Mouse (Mus musculus) forebrain, embryonic 12.5 days (tissue): ENCODE measurements around the gene Prpf4. TPM values are rescaled to one million over a fixed set of nuclear protein-coding genes. Genes with fewer than 3 reads are reported as not detected.

Source experiments
- ATAC-seq: fragments of 200-750 bp; cut with Nextera tagmentation; 2 replicates; pipeline ENCODE4 v1.8.0; 2017; ENCODE audit warnings: moderate TSS enrichment; ENCODE audit not compliant: low FRiP score
- H3K27ac ChIP-seq: fragments of 300-500 bp; sonication (generic); 2 replicates; pipeline ENCODE4 v1.5.1; 2016; ENCODE audit warnings: mild to moderate bottlenecking
- H3K27me3 ChIP-seq: fragments of 300-500 bp; sonication (generic); 2 replicates; pipeline ENCODE4 v1.6.1; 2016; ENCODE audit warnings: mild to moderate bottlenecking
- H3K36me3 ChIP-seq: fragments of 300-500 bp; sonication (generic); replicated peaks from 2 replicates; pipeline ENCODE4 v1.6.1; 2016; ENCODE audit warnings: mild to moderate bottlenecking
- H3K4me1 ChIP-seq: fragments of 300-500 bp; sonication (generic); 2 replicates; pipeline ENCODE4 v1.6.1; 2016
- H3K4me2 ChIP-seq: fragments of 300-500 bp; sonication (generic); 2 replicates; pipeline ENCODE4 v1.6.1; 2016; ENCODE audit warnings: mild to moderate bottlenecking, moderate library complexity
- H3K4me3 ChIP-seq: fragments of 300-500 bp; sonication (generic); replicated peaks from 2 replicates; pipeline ENCODE4 v1.5.1; 2016; ENCODE audit warnings: mild to moderate bottlenecking
- H3K9ac ChIP-seq: fragments of 300-500 bp; sonication (generic); 2 replicates; pipeline ENCODE4 v1.6.1; 2016; ENCODE audit warnings: mild to moderate bottlenecking
- H3K9me3 ChIP-seq: fragments of 300-500 bp; sonication (generic); 2 replicates; pipeline ENCODE4 v1.6.1; 2016
- WGBS: fragments of 180-500 bp; shearing (Covaris S2); methylation state at CpG from one replicate; pipeline ENCODE4 v1.1.7; 2016; 5-methylcytosine and 5-hydroxymethylcytosine counted together
- polyA plus RNA-seq: library from polyadenylated mRNA; unstranded; fragments of >200 nt; fragmentation: Nextera tagmentation; extraction: Ambion mirVana; gene quantifications from 2 replicates; pipeline ENCODE4 v1.2.1, GENCODE M21; 2016

Prpf4 gene
- polyA plus RNA-seq, 1 experiment from 2014 or later: 27.8 TPM

DNA sequence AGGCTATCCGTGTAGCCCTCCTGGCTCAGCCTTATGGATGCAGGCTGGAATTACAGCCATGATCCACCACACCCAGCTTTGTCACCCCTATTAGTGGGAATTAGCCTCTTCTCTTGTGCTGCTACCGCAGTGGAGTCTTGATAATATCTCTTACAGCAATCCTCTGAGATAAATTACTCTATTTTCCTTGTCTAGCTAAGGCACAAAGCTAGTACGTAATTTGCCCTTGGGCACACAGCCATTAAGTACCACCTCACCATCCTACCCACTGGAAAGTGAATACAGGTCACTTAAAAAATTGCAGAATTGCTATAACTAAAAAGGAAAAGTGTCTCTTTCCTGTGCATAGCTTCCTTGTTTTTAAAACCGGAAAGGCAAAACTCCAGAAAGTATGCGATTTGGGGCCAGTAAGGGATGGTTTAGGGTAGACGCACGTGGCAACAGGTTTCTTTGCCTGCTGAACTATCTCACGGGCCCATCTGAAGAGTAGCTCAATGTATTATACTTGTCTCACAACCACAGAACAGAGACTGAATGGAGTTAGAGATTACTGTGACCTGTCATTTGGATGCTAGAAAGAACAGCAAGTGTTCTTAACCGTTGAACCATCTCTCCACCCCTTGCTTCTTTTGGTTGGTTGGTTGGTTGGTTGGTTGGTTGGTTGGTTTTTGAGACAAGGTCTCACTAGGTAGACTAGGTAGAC lies 35.6 kb upstream of the Prpf4 start:
- no peak overlapping the region for H3K4me2 ChIP-seq
- 86% methylated on average over 9 of the region's 9 CpGs for WGBS
- 0 out of 2 replicates have a peak, but pooled peaks cover 4% of the 10 kb centered on the region for H3K36me3 ChIP-seq

DNA sequence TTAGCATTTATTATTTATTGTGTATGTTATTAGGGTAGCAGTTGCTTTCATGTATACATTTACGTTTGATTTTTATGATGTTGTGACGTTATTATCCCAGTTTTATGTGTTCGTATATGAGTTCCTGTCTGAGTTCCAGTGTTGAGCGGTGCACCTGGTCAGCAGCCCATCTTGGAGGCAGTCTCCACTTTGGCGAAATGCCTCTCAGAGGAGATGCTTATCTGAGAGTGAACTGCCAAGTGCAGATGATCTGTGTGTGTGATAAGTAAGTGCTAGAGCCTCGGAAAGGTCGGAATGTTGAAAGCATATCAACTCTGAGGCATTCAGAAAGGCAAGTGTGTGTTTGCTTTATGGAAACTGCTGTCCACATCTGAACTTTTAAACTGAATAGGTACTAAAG lies 34.9 kb upstream of the Prpf4 start:
- Histone ChIP-seq H3K4me3 (no peak overlapping the region), H3K4me2 (no peak overlapping the region), H3K9me3 (no peaks in the 10 kb centered on the region), H3K9ac (no peak overlapping the region), H3K36me3 (0 out of 2 replicates have a peak, but pooled peaks cover 4% of the 10 kb centered on the region), H3K27me3 (no peaks in the 10 kb centered on the region), H3K4me1 (peaks cover 3% of the 10 kb centered on the region), H3K27ac (no peak overlapping the region)
- WGBS: 91% methylated on average over 7 of the region's 7 CpGs
- ATAC-seq: no peak

More for the DNA sequence above, 35.6 kb upstream of the Prpf4 start:
- ATAC-seq: no peak
- Histone ChIP-seq H3K27me3 (no peaks in the 10 kb centered on the region), H3K9ac (no peak overlapping the region), H3K4me3 (no peak overlapping the region), H3K9me3 (no peaks in the 10 kb centered on the region), H3K27ac (no peak overlapping the region), H3K4me1 (no peaks in the 10 kb centered on the region; the same call in 1 of the 2 replicates)

DNA sequence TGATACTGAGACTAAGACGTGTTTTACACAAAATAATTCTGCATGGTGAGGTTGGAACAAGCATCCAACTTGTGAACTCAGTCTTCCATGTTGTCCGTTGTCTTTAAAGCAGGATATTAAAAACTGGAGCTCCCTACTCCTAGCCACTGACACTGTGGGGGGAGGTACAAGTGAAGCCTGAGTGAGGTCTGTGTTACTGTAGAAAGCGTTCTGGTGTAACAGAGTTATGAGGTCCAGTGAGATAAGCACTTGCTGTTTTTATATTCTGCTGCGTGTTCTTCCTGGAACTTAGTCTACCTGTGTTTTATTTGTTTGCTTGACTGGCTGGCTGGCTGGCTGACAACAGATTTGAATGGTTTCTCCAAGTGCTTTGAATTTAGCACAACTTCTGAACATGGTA lies 34.3 kb upstream of the Prpf4 start:
- H3K9ac ChIP-seq: no peak overlapping the region
- ATAC-seq: no peak
- H3K4me2 ChIP-seq: no peak overlapping the region
- H3K27ac ChIP-seq: no peak overlapping the region
- no peaks in the 10 kb centered on the region for H3K9me3 ChIP-seq
- 91% methylated on average over 4 of the region's 4 CpGs for WGBS
- peaks cover 10% of the 10 kb centered on the region for H3K4me1 ChIP-seq
- no peak overlapping the region for H3K4me3 ChIP-seq
- no peaks in the 10 kb centered on the region for H3K27me3 ChIP-seq
- 0 out of 2 replicates have a peak, but pooled peaks cover 4% of the 10 kb centered on the region for H3K36me3 ChIP-seq

DNA sequence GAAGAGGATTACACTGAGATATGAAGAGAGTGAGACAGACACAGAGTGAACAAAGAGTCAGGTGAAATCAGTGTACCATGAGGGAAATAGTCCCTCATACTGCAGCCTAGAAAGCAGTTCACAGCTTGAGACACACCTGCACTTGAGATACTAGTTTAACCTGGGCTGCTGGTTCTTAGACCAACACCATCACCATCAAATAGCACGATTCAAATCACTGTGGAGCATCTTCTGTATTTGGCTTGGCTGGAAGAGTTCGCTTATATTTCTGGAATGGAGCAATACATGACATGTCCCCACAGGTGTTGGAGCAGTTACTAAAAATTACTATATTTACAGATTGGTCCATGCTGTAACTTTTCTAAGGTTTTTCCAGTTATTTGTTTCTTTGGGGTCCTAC lies 32.5 kb upstream of the Prpf4 start:
- Histone ChIP-seq H3K9ac (no peak overlapping the region), H3K4me3 (no peak overlapping the region), H3K36me3 (no peaks in the 10 kb centered on the region), H3K27ac (no peak overlapping the region), H3K9me3 (no peaks in the 10 kb centered on the region), H3K27me3 (no peaks in the 10 kb centered on the region), H3K4me2 (no peak overlapping the region), H3K4me1 (peaks cover 10% of the 10 kb centered on the region)
- no peak for ATAC-seq
- 90% methylated on average over 2 of the region's 2 CpGs for WGBS

DNA sequence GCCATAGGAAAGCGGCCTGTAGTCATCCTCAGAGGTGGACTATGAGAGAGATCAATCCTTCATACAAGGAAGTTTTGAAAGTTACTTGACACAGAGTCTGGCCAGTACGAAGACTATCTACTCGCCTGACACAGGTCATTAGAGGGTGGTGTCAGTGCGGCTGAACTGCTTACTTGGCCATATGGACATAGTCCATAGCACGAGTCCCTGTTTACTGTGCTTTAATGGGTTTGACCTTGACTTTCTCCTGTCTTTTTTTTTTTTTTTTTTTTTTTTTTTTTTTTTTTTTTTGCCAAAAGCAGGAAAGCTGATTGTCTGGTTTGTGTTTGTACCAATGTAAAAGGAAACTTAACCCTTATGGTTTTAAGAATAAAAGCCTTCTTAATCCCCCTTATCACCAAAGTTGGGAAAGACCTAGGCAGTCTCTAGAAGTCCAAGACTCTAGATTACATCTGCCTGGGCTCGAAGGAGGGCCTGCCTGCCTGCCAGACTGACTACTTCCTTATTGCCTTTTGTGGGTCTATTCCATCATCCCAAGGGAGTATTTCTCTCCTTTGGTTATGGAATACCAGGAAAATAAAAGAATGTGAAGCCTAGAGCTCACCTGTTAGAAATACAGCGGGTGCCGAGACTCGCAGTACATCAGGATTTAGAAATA lies 28.7 kb upstream of the Prpf4 start:
- 95% methylated on average over 9 of the region's 9 CpGs for WGBS

DNA sequence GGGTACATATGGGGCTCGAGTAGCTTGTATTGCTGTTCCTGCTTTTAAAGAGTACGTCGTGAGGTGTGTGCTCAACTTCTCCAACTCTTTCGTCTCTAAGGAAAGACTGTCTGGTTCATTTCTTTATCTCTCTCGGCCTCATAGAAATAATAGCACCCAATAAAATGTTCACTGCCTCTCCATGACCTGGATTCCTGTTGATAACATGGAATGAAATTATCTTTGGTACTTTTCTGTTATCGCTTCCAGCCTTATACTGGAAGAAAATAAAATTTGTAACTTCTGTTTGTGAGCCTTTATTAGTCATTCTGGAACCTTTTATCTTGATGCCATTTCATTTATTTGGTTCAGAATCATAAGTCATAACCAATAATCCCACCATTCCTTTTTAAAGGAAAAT lies 25.4 kb upstream of the Prpf4 start:
- no peak overlapping the region for H3K4me3 ChIP-seq
- H3K4me1 ChIP-seq: peaks cover 10% of the 10 kb centered on the region; the same call in 1 of the 2 replicates
- H3K27ac ChIP-seq: no peak overlapping the region
- peaks cover 10% of the 10 kb centered on the region for H3K36me3 ChIP-seq
- ATAC-seq: no peak
- no peaks in the 10 kb centered on the region for H3K27me3 ChIP-seq
- no peaks in the 10 kb centered on the region for H3K9me3 ChIP-seq
- H3K4me2 ChIP-seq: no peak overlapping the region
- H3K9ac ChIP-seq: no peak overlapping the region
- WGBS: 89% methylated on average over 6 of the region's 6 CpGs

More for the DNA sequence above, 28.7 kb upstream of the Prpf4 start:
- no peaks in the 10 kb centered on the region for H3K27me3 ChIP-seq
- no peak overlapping the region for H3K4me2 ChIP-seq
- no peaks in the 10 kb centered on the region for H3K36me3 ChIP-seq
- no peak overlapping the region for H3K4me3 ChIP-seq
- H3K4me1 ChIP-seq: peaks cover 10% of the 10 kb centered on the region; the same call in 1 of the 2 replicates
- ATAC-seq: no peak
- no peaks in the 10 kb centered on the region for H3K9me3 ChIP-seq
- no peak overlapping the region for H3K9ac ChIP-seq
- no peak overlapping the region for H3K27ac ChIP-seq

DNA sequence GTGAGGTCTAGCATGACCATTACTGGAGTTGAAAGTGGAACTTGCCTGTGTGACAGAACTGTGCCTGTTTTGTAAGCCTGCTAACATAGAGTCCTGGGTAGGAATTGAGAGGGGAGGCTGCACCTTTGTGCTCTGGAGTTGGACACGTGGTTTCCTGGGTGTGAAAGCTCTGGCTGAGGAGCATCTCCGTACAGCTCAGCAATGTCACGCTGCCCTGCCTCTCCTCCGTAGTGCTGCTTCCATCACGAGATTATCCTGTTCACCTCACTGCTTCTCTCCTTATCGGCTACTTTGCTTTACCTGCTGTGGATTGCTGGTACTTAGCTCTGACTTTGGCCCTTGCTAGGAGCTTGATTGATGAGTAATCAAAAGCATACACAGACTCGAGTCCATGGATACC lies 24.8 kb upstream of the Prpf4 start:
- H3K27me3 ChIP-seq: no peaks in the 10 kb centered on the region
- ATAC-seq: no peak
- WGBS: 87% methylated on average over 7 of the region's 7 CpGs

DNA sequence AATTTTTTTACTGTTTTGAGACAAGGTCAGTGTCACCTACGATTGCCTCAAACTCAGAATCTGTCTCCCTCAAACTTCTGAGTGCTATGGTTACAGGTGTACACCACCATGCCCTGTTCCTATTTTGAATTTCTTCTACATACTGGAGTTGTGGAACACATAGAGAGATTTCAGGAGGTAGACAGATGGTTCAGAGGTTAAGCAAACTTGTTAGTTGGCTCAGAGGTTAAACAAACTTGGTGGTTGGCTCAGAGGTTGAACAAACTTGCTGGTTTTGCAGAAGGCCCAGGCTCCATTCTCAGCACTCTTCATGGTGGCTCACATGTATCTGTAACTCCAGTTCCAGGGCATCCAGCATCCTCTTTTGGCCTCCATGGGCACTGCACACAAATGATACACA lies 24.4 kb upstream of the Prpf4 start:
- H3K36me3 ChIP-seq: peaks cover 18% of the 10 kb centered on the region
- no peak overlapping the region for H3K4me3 ChIP-seq
- no peaks in the 10 kb centered on the region for H3K9me3 ChIP-seq
- 97% methylated on average over 1 of the region's 1 CpGs for WGBS
- H3K4me2 ChIP-seq: no peak overlapping the region
- H3K27me3 ChIP-seq: no peaks in the 10 kb centered on the region
- H3K27ac ChIP-seq: no peak overlapping the region
- H3K4me1 ChIP-seq: peaks cover 2% of the 10 kb centered on the region; the same call in 1 of the 2 replicates
- no peak overlapping the region for H3K9ac ChIP-seq
- no peak for ATAC-seq

More for the DNA sequence above, 24.8 kb upstream of the Prpf4 start:
- H3K27ac ChIP-seq: no peak overlapping the region
- H3K9me3 ChIP-seq: no peaks in the 10 kb centered on the region
- H3K9ac ChIP-seq: no peak overlapping the region
- H3K36me3 ChIP-seq: peaks cover 15% of the 10 kb centered on the region
- H3K4me2 ChIP-seq: no peak overlapping the region
- H3K4me1 ChIP-seq: peaks cover 6% of the 10 kb centered on the region; the same call in 1 of the 2 replicates
- no peak overlapping the region for H3K4me3 ChIP-seq

DNA sequence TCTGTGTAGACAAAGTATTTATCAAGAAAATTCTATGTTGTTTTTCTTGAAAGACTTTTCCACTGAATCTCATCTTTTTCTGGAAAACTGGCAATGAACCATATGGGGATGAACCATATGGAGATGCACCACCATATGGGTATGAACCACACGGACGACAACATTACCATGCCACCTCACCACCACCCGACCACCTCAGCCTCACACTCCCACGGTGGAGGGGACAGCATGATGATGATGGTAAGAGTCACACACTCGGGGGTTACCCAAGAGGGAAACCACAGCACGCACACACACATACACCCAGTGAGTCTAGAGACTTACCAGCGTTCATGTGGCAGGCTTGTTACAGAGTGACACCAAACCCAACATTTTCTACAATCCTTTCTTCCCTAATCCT lies 23.2 kb upstream of the Prpf4 start:
- ATAC-seq: no peak
- H3K27ac ChIP-seq: no peak overlapping the region
- WGBS: 87% methylated on average over 7 of the region's 7 CpGs
- H3K36me3 ChIP-seq: peaks cover 28% of the 10 kb centered on the region
- H3K4me2 ChIP-seq: no peak overlapping the region
- no peaks in the 10 kb centered on the region for H3K9me3 ChIP-seq
- H3K4me3 ChIP-seq: no peak overlapping the region
- H3K27me3 ChIP-seq: no peaks in the 10 kb centered on the region
- H3K9ac ChIP-seq: no peak overlapping the region
- no peaks in the 10 kb centered on the region for H3K4me1 ChIP-seq

DNA sequence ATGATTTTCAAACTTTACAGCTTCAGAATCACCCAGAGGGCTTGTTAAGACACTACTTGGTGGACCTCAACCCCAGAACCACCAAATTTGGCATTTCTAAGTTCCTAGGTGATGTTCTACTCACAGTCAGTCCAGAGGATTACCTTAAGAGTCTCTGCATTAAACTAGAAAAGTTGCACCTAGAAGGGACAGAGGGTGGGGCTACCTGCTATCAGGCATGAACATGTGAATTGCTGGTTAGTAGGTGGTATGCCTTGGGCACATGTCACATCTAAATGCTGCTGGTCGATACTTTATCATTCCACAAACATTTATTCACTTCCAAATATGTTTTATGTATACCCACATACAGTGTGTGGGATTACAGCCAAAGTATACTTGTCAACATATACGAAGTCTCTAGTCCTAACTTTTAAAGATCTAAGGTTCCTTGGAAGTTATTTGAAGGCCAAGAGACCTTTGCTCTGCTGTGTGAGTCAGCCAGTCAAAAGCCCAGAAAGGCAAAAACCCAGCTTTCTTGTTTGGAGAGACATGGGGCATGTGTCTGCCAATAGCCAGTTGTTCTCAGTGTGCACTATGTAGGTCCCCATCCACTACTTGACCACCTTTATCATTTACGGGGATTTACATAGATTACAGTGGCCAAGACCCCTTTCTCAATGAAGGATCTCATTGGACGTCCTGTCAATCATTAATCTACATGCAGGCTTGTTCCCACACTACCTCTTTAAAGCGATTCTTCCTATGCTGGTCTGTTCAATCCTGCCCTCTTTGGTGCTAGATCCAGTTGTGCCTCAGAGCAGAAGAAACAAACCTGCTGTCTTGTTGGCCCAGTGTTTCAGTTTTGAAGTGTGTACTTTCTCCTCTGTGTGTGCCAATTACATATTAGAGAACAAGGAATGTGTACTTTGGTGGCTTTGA lies 18.7 kb upstream of the Prpf4 start:
- no peaks in the 10 kb centered on the region for H3K27me3 ChIP-seq

DNA sequence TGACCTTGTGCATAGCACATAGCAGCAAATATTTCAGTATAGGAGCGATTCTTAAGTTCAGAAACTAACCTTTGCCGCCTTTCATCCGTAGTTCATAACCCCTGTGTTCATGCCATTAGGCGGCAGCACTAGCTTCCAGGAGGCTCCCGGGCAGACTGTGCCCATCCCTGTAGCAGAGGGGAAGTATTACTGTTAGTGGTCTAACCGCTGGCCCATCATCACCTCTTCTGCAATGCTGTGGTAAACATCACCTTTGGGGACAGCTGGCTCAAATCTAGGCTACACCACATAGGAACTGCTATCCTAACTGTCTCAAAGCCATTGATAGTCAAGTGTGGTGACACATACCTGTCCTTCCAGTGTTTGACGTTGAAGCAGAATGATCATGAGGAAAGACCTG lies 16.7 kb upstream of the Prpf4 start:
- no peak overlapping the region for H3K27ac ChIP-seq

More for the DNA sequence above, 18.7 kb upstream of the Prpf4 start:
- no peaks in the 10 kb centered on the region for H3K9me3 ChIP-seq
- no peak overlapping the region for H3K4me3 ChIP-seq
- WGBS: 89% methylated on average over 5 of the region's 5 CpGs
- H3K36me3 ChIP-seq: peaks cover 55% of the 10 kb centered on the region
- no peak overlapping the region for H3K4me2 ChIP-seq
- H3K4me1 ChIP-seq: no peaks in the 10 kb centered on the region
- no peak overlapping the region for H3K9ac ChIP-seq
- no peak for ATAC-seq
- H3K27ac ChIP-seq: no peak overlapping the region

DNA sequence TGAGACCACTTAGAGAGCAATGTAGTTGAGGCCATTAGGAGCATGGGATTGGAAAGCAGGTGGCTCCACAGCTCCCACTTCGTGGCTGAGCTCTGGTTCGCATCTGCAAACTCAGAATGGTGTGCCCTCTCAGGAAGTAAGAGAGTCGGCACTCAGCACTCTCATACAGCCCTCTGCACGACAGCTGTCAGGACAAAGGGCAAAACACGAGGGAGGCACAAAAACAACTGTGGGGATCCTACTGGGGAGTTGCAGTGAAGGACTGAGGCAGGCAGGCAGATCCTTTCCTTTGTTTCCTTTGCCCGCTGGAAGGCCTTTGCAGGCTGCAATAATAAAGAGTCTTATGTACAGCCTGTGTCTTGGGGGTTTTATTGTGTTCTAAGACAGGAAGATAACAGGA lies 15.1 kb upstream of the Prpf4 start:
- ATAC-seq: 0 out of 2 replicates have a peak, but pooled peaks have one; percentile 23
- WGBS: 33% methylated on average over 6 of the region's 6 CpGs
- Histone ChIP-seq H3K4me2 (no peak overlapping the region), H3K36me3 (peaks cover 76% of the 10 kb centered on the region), H3K27ac (no peak overlapping the region), H3K27me3 (no peaks in the 10 kb centered on the region), H3K9ac (no peak overlapping the region), H3K9me3 (no peaks in the 10 kb centered on the region), H3K4me1 (no peaks in the 10 kb centered on the region), H3K4me3 (no peak overlapping the region)

More for the DNA sequence above, 16.7 kb upstream of the Prpf4 start:
- no peak overlapping the region for H3K4me3 ChIP-seq
- no peaks in the 10 kb centered on the region for H3K9me3 ChIP-seq
- no peak for ATAC-seq
- H3K4me2 ChIP-seq: no peak overlapping the region
- 91% methylated on average over 7 of the region's 7 CpGs for WGBS
- no peaks in the 10 kb centered on the region for H3K27me3 ChIP-seq
- H3K4me1 ChIP-seq: no peaks in the 10 kb centered on the region
- no peak overlapping the region for H3K9ac ChIP-seq
- peaks cover 73% of the 10 kb centered on the region for H3K36me3 ChIP-seq
